Comparison of ENCODE assay signal across 15 mouse cellular contexts in genomic region chr19:21791386-21791785, GRCm38 (mm10).
"Had no signal": no experiment of that assay in that cellular context is flagged by ENCODE, and none has a peak within 500 bp of the region (broad histone marks: within the 10 kb centered on the region; RNA-seq: fewer than 3 reads in every experiment).

No protein-coding gene starts in this region.

- H3K27me3 ChIP-seq: liver, embryonic 15.5 days; neural tube, embryonic 13.5 days had no signal

- H3K9me3 ChIP-seq: limb, embryonic 10.5 days; liver, embryonic 15.5 days; neural tube, embryonic 13.5 days had no signal

- H3K9ac ChIP-seq: liver, embryonic 15.5 days; neural tube, embryonic 13.5 days had no signal

- H3K27ac ChIP-seq: left cerebral cortex, adult 2 months; limb, embryonic 10.5 days; liver, embryonic 15.5 days had no signal

- DNase-seq: kidney, postnatal 25 days; lung, adult 2 months; lung, postnatal 10 days; lung, postnatal 4 days; retina, postnatal 1 day; right cerebral cortex, postnatal 4 days; spleen, adult 18-20 months; thymus, adult 18-20 months; thymus, postnatal 14 days had no signal

- H3K4me1 ChIP-seq: liver, embryonic 15.5 days had no signal

- H3K4me2 ChIP-seq: liver, embryonic 11.5 days; liver, embryonic 15.5 days; neural tube, embryonic 13.5 days had no signal

- H3K4me3 ChIP-seq: left cerebral cortex, adult 2 months; limb, embryonic 10.5 days; liver, embryonic 15.5 days; neural tube, embryonic 13.5 days had no signal

- ATAC-seq: midbrain, embryonic 16.5 days had no signal
